Mouse (Mus musculus) cerebellum, adult 2 months (tissue): ENCODE measurements around the gene Cmc2.

Experiments
- CTCF ChIP-seq: fragments of 200-500 bp; IDR thresholded peaks from 2 replicates; pipeline ENCODE4 v1.5.1; 2011; ENCODE audit warnings: low read depth, mild to moderate bottlenecking, control low read depth, low read length, moderate library complexity, borderline replicate concordance; ENCODE audit not compliant: insufficient read depth
- POLR2A ChIP-seq: fragments of 200-500 bp; IDR thresholded peaks from 2 replicates; pipeline ENCODE4 v1.6.1; 2011; ENCODE audit warnings: low read length, control low read depth, borderline replicate concordance; ENCODE audit not compliant: insufficient read depth

DNA sequence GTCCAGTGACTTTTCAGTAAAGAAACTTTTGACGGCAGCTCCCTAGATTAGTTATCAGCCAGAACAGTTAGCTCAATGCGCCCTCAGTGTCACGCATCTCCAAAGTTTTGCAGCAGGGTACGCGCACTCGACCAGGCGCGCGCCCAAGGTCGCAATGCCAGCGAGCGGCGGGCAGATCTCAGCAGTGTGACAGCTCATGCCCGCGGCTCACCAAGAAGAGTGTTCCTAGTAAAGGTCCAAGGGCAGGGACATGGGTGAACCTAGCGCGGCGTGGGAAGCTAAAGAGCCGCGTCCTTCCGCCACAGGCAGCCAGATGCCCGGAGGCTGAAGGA lies 284 bp downstream of the Cmc2 start:
- TF ChIP-seq POLR2A (no peak), CTCF (no peak)
